Mouse (Mus musculus) kidney, adult 2 months (tissue): ENCODE results near the gene Sept9.

ENCODE experiments used
- CTCF ChIP-seq: fragments of 200-500 bp; conservative IDR thresholded peaks from 2 replicates; pipeline ENCODE4 v1.5.1; 2011; ENCODE audit warnings: low read depth, mild to moderate bottlenecking, control low read depth, low read length, moderate library complexity, mixed read lengths; ENCODE audit not compliant: insufficient read depth, insufficient read length
- POLR2A ChIP-seq: fragments of 200-500 bp; IDR thresholded peaks from one replicate; pipeline ENCODE4 v1.6.1; 2011; ENCODE audit warnings: low read depth, low read length, control low read depth

DNA sequence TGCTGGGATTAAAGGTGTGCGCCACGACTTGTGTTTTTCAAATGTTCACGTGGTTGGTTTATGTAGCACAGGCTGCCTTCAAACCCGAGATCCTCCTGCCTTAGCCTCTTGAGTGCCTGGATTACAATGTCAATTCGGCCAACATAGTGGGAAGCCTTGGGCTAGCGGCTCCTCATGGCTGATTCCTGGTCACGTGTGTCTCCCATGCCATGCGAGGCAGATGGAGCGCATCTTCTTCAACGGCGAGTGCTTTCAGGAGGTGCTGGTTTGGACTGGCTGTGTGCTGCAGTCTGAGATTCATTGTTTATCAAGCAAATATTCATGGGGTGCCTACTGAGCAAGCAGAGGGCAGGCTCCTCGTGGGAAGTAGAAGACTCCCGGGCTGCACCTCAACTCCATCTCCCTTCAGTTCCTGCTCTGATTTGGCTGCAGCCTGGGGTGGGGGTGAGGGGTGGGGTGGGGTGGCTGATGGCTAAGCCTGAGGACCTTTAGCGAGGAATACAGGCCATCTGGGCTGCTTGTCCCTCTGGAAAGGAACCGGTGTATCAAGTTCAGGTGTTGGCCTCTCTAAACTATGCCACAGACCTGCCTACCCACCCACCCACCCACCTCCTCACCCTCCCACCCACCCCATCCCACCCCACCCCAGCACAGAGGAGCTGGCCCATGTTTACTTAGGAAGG is 26.2 kb downstream of the Sept9 start:
- TF ChIP-seq CTCF = no peak
- TF ChIP-seq POLR2A = no peak
